Mouse (Mus musculus): ENCODE data around the gene Ahctf1. TPM values are rescaled to one million over a fixed set of nuclear protein-coding genes. Genes with fewer than 3 reads are reported as not detected.

Ahctf1 gene
- polyA plus RNA-seq, 1 experiment, result 2.2 TPM

- Histone ChIP-seq H3K36me3 (ENCODE audit: control insufficient read depth, insufficient read depth, low read length) (no peaks in the 10 kb centered on the region), H3K27ac (ENCODE audit: insufficient read depth, low read depth, low read length) (no peak overlapping the region), H3K27me3 (ENCODE audit: control insufficient read depth, insufficient read depth, low read length) (no peaks in the 10 kb centered on the region), H3K4me1 (ENCODE audit: control insufficient read depth, insufficient read depth, insufficient read length, low read length) (no peaks in the 10 kb centered on the region), H3K4me3 (ENCODE audit: low read depth, low read length) (no peak overlapping the region)
- WGBS, result 76% methylated on average over 6 of the region's 6 CpGs
- TF ChIP-seq CTCF (IDR thresholded peaks at IDR 0.05; ENCODE audit: extremely low read depth, insufficient read length, insufficient replicate concordance, low read depth, low read length) (no peak), POLR2A (IDR thresholded peaks at IDR 0.05; ENCODE audit: low read depth, low read length) (no peak)
Observed at GRCm38 (mm10) chr1:179709390-179709789, 94.1 kb downstream of the Ahctf1 start.

- no peak for TF ChIP-seq CTCF (IDR thresholded peaks at IDR 0.05; ENCODE audit: extremely low read depth, insufficient read length, insufficient replicate concordance, low read depth, low read length)
- TF ChIP-seq POLR2A (IDR thresholded peaks at IDR 0.05; ENCODE audit: low read depth, low read length), result no peak
- H3K4me1 ChIP-seq (ENCODE audit: control insufficient read depth, insufficient read depth, insufficient read length, low read length), result no peaks in the 10 kb centered on the region; the same call in 1 of the 2 replicates
- no peaks in the 10 kb centered on the region for H3K36me3 ChIP-seq (ENCODE audit: control insufficient read depth, insufficient read depth, low read length)
- WGBS, result 90% methylated on average over 6 of the region's 6 CpGs
- H3K27me3 ChIP-seq (ENCODE audit: control insufficient read depth, insufficient read depth, low read length), result no peaks in the 10 kb centered on the region
- no peak overlapping the region for H3K4me3 ChIP-seq (ENCODE audit: low read depth, low read length)
- H3K27ac ChIP-seq (ENCODE audit: insufficient read depth, low read depth, low read length), result no peak overlapping the region
Observed at GRCm38 (mm10) chr1:179705154-179705553, 98.3 kb downstream of the Ahctf1 start.

GRCm38 (mm10) chr1:179704150-179704549 is 99.3 kb downstream of the Ahctf1 start:
- Histone ChIP-seq H3K4me1 (ENCODE audit: control insufficient read depth, insufficient read depth, insufficient read length, low read length) (no peaks in the 10 kb centered on the region; the same call in 1 of the 2 replicates), H3K4me3 (ENCODE audit: low read depth, low read length) (no peak overlapping the region), H3K36me3 (ENCODE audit: control insufficient read depth, insufficient read depth, low read length) (no peaks in the 10 kb centered on the region), H3K27ac (ENCODE audit: insufficient read depth, low read depth, low read length) (no peak overlapping the region), H3K27me3 (ENCODE audit: control insufficient read depth, insufficient read depth, low read length) (no peaks in the 10 kb centered on the region)
- WGBS, result 15% methylated on average over 3 of the region's 3 CpGs
- TF ChIP-seq POLR2A (IDR thresholded peaks at IDR 0.05; ENCODE audit: low read depth, low read length) (no peak), CTCF (IDR thresholded peaks at IDR 0.05; ENCODE audit: extremely low read depth, insufficient read length, insufficient replicate concordance, low read depth, low read length) (no peak)

Other genes starting within 250 kb of the Ahctf1 start
- 8.3 and 8.4 TPM in 2 replicates for gene Sccpdh, start 135.5 kb downstream of the Ahctf1 start, polyA plus RNA-seq (2012; rRNA removed)
- gene Kif28, start 58.4 kb downstream of the Ahctf1 start, polyA plus RNA-seq (2012; rRNA removed), result not detected in 2 replicates
- not detected in 2 replicates for gene Gm10518, start 304 bp downstream of the Ahctf1 start, polyA plus RNA-seq (2012; rRNA removed)
- 3.3 and 6.6 TPM in 2 replicates for gene Cdc42bpa, start 156.8 kb upstream of the Ahctf1 start, polyA plus RNA-seq (2012; rRNA removed)